9 mouse cellular contexts compared by ENCODE assay signal in the genomic region with DNA sequence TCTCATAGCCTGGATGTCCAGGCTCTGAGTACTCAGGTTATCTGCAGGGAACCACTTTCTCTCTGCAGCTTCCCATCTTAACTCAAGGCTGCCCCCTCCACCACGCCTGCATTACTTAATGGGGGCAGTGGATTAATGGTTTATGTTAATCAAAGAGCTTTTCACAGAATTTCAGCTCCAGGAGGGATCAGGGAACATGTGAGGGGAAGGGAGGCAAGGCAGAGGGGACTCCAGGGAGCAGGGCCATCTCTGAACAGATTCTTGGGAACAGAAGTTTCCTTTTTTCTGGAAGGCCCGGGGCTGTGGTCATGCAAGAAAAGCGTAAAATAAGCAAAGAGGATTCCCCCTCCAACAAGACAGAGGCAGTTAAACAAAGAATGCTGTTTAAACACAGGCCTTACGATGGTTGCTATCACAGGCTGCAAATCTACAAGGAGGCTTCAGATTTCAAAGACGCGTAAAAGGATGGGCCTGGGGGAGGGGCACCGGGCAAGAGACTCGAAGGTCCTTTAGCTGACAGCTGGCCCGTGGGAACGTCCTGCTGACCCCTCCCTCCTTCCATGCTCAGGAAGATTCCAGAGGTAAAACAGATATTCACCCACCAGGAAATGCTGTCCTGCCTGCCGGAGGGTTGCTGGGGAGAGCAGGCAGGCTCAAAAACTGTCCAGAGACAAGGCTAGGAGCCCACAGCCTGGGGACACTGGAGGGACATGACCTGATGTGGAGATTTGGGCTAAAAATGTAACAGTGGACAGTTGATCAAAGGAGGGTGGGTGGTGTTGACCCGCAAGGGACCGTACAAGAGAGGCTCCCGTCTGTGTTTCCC.
A peak's percentile ranks its signal among the peaks of the same experiment; 100 is the strongest.
DNase-seq lines count a peak whose midpoint lies in the region; ATAC-seq lines count a peak whose summit lies in the region.
"Had no signal": no experiment of that assay in that cellular context is flagged by ENCODE, and none has a peak within 500 bp of the region (broad histone marks: within the 10 kb centered on the region; RNA-seq: fewer than 3 reads in every experiment).

No protein-coding gene starts in this region.

- no peak overlapping the region for H3K27ac ChIP-seq in embryonic facial prominence, embryonic 11.5 days (replicated peaks; ENCODE audit: low read depth, low read length)
- no peak overlapping the region for H3K27ac ChIP-seq in neural tube, embryonic 12.5 days

- peak overlapping the region; percentile 33 for H3K4me2 ChIP-seq in embryonic facial prominence, embryonic 11.5 days (ENCODE audit: low read depth, low read length)
- H3K4me2 ChIP-seq in neural tube, embryonic 12.5 days (replicated peaks): peak overlapping the region; percentile 43

- no peaks in the 10 kb centered on the region for H3K36me3 ChIP-seq in embryonic facial prominence, embryonic 11.5 days (replicated peaks; ENCODE audit: control insufficient read depth, insufficient read depth, low read depth, low read length)
- H3K36me3 ChIP-seq in neural tube, embryonic 12.5 days: no peaks in the 10 kb centered on the region

- no peaks in the 10 kb centered on the region for H3K9me3 ChIP-seq in embryonic facial prominence, embryonic 11.5 days (replicated peaks; ENCODE audit: control insufficient read depth, low read length)
- H3K9me3 ChIP-seq in neural tube, embryonic 12.5 days: no peaks in the 10 kb centered on the region

- H3K4me3 ChIP-seq in embryonic facial prominence, embryonic 11.5 days (ENCODE audit: low read depth, low read length): no peak overlapping the region
- H3K4me3 ChIP-seq in neural tube, embryonic 12.5 days: no peak overlapping the region

- peak overlapping the region; percentile 44 for H3K9ac ChIP-seq in embryonic facial prominence, embryonic 11.5 days (replicated peaks; ENCODE audit: low read length)
- H3K9ac ChIP-seq in neural tube, embryonic 12.5 days: no peak overlapping the region

- no peaks in the 10 kb centered on the region for H3K27me3 ChIP-seq in embryonic facial prominence, embryonic 11.5 days (ENCODE audit: control insufficient read depth, insufficient read depth, low read length)
- H3K27me3 ChIP-seq in neural tube, embryonic 12.5 days (replicated peaks): no peaks in the 10 kb centered on the region

- 3% methylated on average over 14 of the region's 14 CpGs for WGBS in embryonic facial prominence, embryonic 11.5 days
- WGBS in neural tube, embryonic 12.5 days: under 1% methylated on average over 14 of the region's 14 CpGs

- H3K4me1 ChIP-seq in embryonic facial prominence, embryonic 11.5 days (ENCODE audit: control insufficient read depth, insufficient read depth, low read length): peaks cover 3% of the 10 kb centered on the region
- H3K4me1 ChIP-seq in neural tube, embryonic 12.5 days: peaks cover 23% of the 10 kb centered on the region

- DNase-seq in kidney, postnatal 14 days: peak; percentile 21
- no peak for DNase-seq in kidney, adult 11 months
- peak; percentile 58 for DNase-seq in embryonic facial prominence, embryonic 11.5 days (ENCODE audit: low spot score)
- peak; percentile 62 to 73 for DNase-seq in kidney, postnatal 4 days
- DNase-seq in adrenal gland, adult 2 months: no peak
- DNase-seq in testis, postnatal 10 days (ENCODE audit: low spot score): no peak
- no peak for DNase-seq in spleen, postnatal 10 days (ENCODE audit: low spot score in 2 of 2)
- DNase-seq: gastrocnemius, postnatal 14 days had no signal

- no peak; the same call in 1 of the 2 replicates for ATAC-seq in embryonic facial prominence, embryonic 11.5 days (replicated peaks; ENCODE audit: insufficient number of reproducible peaks, low FRiP score, low TSS enrichment, low read depth)
- ATAC-seq in neural tube, embryonic 12.5 days (ENCODE audit: low FRiP score, low read depth): peak; percentile 30; the same call in 1 of the 2 replicates

Comparison
In these comparisons a context has a peak if more than half of its experiments do, and no peak if none do; other contexts are left out.
1. DNase-seq: peak in kidney, postnatal 14 days (single experiment), embryonic facial prominence, embryonic 11.5 days (single experiment) and kidney, postnatal 4 days (2 of 2); none in kidney, adult 11 months (single experiment), adrenal gland, adult 2 months (single experiment), testis, postnatal 10 days (single experiment) and spleen, postnatal 10 days (0 of 2).